Mouse (Mus musculus) ES-Bruce4 (cell line): ENCODE results near the gene Shisa8.

Source experiments
- CTCF ChIP-seq: IDR thresholded peaks from one replicate; pipeline ENCODE4 v1.8.1; 2011; ENCODE audit warnings: low read depth, low read length
- EP300 ChIP-seq: IDR thresholded peaks from 2 replicates; pipeline ENCODE4 v1.6.1; 2011; ENCODE audit warnings: low read depth, low read length; ENCODE audit not compliant: insufficient read depth
- POLR2A ChIP-seq: IDR thresholded peaks from one replicate; pipeline ENCODE4 v1.8.1; 2011; ENCODE audit warnings: low read length; ENCODE audit not compliant: insufficient read depth

GRCm38 (mm10) chr15:82185062-82185783, 27.4 kb downstream of the Shisa8 start:
- TF ChIP-seq POLR2A (no peak), CTCF (no peak), EP300 (no peak)
